Mouse (Mus musculus) limb, embryonic 11.5 days (tissue): Measurements from ENCODE around the gene Miox. TPM values are rescaled to one million over a fixed set of nuclear protein-coding genes. Genes with fewer than 3 reads are reported as not detected.
A peak's percentile ranks its signal among the peaks of the same experiment; 100 is the strongest.

Source experiments
- ATAC-seq: fragments of 200-750 bp; cut with Nextera tagmentation; 2 replicates; pipeline ENCODE4 v1.8.0; 2017; ENCODE audit warnings: low read depth; ENCODE audit not compliant: insufficient number of reproducible peaks, low FRiP score, low TSS enrichment
- DNase-seq: peaks from one replicate; pipeline ENCODE4 v3.0.0-alpha.2; 2015; ENCODE audit warnings: low spot score
- H3K27ac ChIP-seq: fragments of 300-500 bp; sonication (generic); replicated peaks from 2 replicates; pipeline ENCODE4 v1.5.1; 2014; ENCODE audit warnings: low read depth, mild to moderate bottlenecking, low read length
- H3K27me3 ChIP-seq: fragments of 300-500 bp; sonication (generic); 2 replicates; pipeline ENCODE4 v1.6.1; 2014; ENCODE audit warnings: mild to moderate bottlenecking, low read length, mixed read lengths; ENCODE audit not compliant: control insufficient read depth, insufficient read depth
- H3K36me3 ChIP-seq: fragments of 300-500 bp; sonication (generic); 2 replicates; pipeline ENCODE4 v1.6.1; 2014; ENCODE audit warnings: mild to moderate bottlenecking, low read length, moderate library complexity, mixed read lengths; ENCODE audit not compliant: control insufficient read depth, insufficient read depth
- H3K4me1 ChIP-seq: fragments of 300-500 bp; sonication (generic); 2 replicates; pipeline ENCODE4 v1.6.1; 2014; ENCODE audit warnings: low read length, mixed read lengths; ENCODE audit not compliant: control insufficient read depth, insufficient read depth
- H3K4me2 ChIP-seq: fragments of 300-500 bp; sonication (generic); 2 replicates; pipeline ENCODE4 v1.6.1; 2014; ENCODE audit warnings: low read depth, mild to moderate bottlenecking, moderate library complexity; ENCODE audit not compliant: severe bottlenecking
- H3K4me3 ChIP-seq: fragments of 300-500 bp; sonication (generic); 2 replicates; pipeline ENCODE4 v1.5.1; 2014; ENCODE audit warnings: low read depth, low read length
- H3K9ac ChIP-seq: fragments of 300-500 bp; sonication (generic); 2 replicates; pipeline ENCODE4 v1.6.1; 2014; ENCODE audit warnings: mild to moderate bottlenecking, low read length
- H3K9me3 ChIP-seq: fragments of 300-500 bp; sonication (generic); 2 replicates; pipeline ENCODE4 v1.6.1; 2016; ENCODE audit warnings: low read length; ENCODE audit not compliant: control insufficient read depth
- WGBS: fragments of 180-500 bp; shearing (Covaris S2); extraction: QIAGEN DNeasy Blood & Tissue Kit; methylation state at CpG from one replicate; pipeline ENCODE4 v1.1.7; 2014; 5-methylcytosine and 5-hydroxymethylcytosine counted together
- polyA plus RNA-seq: library from polyadenylated mRNA; unstranded; fragments of >200 nt; fragmentation: Nextera tagmentation; extraction: Ambion mirVana; gene quantifications from 2 replicates; pipeline ENCODE4 v1.2.1, GENCODE M21; 2014

The Miox gene
- polyA plus RNA-seq, 1 experiment from 2014 or later = not detected

DNA sequence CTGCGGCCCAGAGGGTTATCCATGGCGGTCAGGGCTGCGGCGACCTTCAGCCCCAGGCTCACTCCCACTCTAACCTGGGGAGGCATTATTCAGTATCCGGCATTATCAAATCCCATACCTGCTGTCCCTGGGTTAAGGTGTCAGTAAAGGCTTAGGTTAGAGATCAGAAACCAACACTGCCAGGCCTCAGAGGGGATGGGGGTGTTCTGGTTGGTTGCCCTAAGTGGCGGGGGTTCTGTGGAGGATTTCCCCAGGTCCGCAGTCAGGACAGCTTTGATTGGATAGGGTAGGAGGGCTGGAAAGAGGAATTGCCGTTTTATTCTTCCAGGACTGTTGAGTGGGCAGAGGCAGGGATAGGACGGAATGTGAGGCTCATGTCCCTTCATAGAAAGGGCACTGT, 40.1 kb downstream of the Miox start:
- peaks cover 34% of the 10 kb centered on the region for H3K27me3 ChIP-seq
- peaks cover 15% of the 10 kb centered on the region for H3K4me1 ChIP-seq
- peak overlapping the region; percentile 66 for H3K9ac ChIP-seq
- peak overlapping the region; percentile 91 for H3K27ac ChIP-seq
- peak overlapping the region; percentile 84 for H3K4me2 ChIP-seq
- peaks cover 19% of the 10 kb centered on the region for H3K36me3 ChIP-seq
- DNase-seq = no peak
- no peaks in the 10 kb centered on the region for H3K9me3 ChIP-seq
- WGBS = 46% methylated on average over 9 of the region's 9 CpGs
- peak overlapping the region; percentile 57 for H3K4me3 ChIP-seq
- no peak for ATAC-seq

DNA sequence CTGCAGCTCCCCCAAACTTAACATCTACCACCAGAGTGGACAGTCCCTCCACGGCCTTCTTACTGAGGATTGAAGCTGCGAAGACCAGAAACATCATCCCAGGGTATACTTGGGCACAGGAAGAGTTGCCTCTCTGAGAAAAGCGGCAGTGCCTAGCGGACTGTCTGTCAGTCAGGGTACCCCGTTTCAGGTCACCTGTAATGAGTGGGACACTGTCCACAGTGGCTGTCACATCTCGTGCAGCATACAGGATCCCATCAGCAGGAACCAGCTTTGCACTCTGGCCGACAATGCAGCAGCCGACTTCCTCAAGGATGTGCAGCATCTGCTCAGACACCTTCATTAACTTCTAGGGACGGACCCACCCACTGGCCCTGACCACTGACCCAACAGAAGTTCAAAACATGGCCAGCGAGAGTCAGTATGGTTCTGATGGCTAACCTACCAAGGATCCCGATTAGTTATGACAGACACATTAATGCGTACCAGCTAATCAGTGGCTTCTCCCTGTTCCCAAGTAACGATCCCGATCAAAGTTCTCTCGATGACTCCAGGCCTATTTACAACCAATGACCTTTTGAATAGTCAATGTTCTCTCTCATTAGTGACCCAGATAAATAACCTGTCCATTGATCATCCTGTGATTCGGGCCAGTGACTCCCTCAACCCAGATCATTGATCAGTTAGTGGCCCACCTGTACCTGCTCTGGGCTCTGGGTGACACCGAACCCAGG, 40.8 kb downstream of the Miox start:
- no peaks in the 10 kb centered on the region for H3K9me3 ChIP-seq
- peaks cover 37% of the 10 kb centered on the region for H3K27me3 ChIP-seq
- H3K4me3 ChIP-seq = no peak overlapping the region
- 91% methylated on average over 17 of the region's 17 CpGs for WGBS
- no peak for ATAC-seq
- H3K27ac ChIP-seq = no peak overlapping the region
- no peak overlapping the region for H3K4me2 ChIP-seq
- DNase-seq = no peak
- no peak overlapping the region for H3K9ac ChIP-seq
- peaks cover 15% of the 10 kb centered on the region for H3K4me1 ChIP-seq
- peaks cover 15% of the 10 kb centered on the region for H3K36me3 ChIP-seq

DNA sequence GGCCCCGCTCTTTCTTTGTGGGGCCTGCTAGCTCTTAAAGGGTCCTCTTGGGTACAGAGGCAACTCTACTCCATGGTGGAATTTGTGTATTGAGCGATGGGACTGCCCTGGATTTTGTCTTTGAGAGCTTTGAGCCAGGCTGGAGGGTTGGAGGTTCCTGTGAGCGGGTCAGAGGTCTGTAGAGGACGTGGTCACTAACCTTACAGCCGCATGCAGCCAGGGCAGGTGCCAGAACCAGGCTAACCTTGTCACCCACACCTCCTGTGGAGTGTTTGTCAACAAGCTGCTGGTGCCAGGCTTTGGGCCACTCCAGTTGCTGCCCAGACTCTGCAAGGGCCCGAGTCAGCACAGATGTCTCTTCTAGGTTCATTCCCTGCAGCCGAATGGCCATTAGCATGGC, 41.8 kb downstream of the Miox start:
- H3K4me2 ChIP-seq = no peak overlapping the region
- peaks cover 15% of the 10 kb centered on the region for H3K4me1 ChIP-seq
- H3K27ac ChIP-seq = no peak overlapping the region
- H3K9me3 ChIP-seq = no peaks in the 10 kb centered on the region
- no peak overlapping the region for H3K9ac ChIP-seq
- peaks cover 9% of the 10 kb centered on the region; the same call in 1 of the 2 replicates for H3K36me3 ChIP-seq
- ATAC-seq = no peak
- WGBS = 82% methylated on average over 7 of the region's 7 CpGs
- H3K4me3 ChIP-seq = no peak overlapping the region
- no peak for DNase-seq
- peaks cover 41% of the 10 kb centered on the region for H3K27me3 ChIP-seq

DNA sequence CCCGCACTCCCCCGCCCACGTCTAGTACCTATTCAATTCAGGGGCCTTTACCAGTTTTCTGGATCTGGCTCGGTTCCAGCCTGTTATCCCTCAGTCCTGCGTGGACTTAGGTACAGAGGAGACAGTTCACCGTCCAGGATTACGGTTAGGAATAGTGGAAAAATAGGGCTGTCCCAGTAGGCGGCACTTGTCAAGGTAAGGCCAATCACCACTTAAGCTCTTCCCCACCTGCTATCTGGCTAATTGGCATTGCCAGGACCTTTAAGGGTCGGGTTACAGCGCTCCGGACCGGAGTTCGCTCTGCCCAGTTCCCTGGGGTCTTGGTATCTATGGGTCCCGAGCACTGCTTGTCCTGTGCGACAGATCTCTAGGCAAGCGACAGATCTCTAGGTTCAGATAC, 42.8 kb downstream of the Miox start, which contains the start of gene Tymp:
TSS of gene Tymp (minus strand) at position 83 of the 400 bp plus-strand sequence.
- Histone ChIP-seq H3K36me3 (peaks cover 2% of the 10 kb centered on the region; the same call in 1 of the 2 replicates), H3K4me3 (no peak within 1 kb of the TSS; the same call in 1 of the 2 replicates), H3K9ac (no peak within 1 kb of the TSS), H3K27ac (no peak within 1 kb of the TSS), H3K4me1 (peaks cover 15% of the 10 kb centered on the region), H3K9me3 (no peaks in the 10 kb centered on the region), H3K4me2 (no peak within 1 kb of the TSS), H3K27me3 (peaks cover 41% of the 10 kb centered on the region)
- DNase-seq (no peak), ATAC-seq (no peak)
- WGBS = 10% methylated on average over 16 of the region's 16 CpGs

DNA sequence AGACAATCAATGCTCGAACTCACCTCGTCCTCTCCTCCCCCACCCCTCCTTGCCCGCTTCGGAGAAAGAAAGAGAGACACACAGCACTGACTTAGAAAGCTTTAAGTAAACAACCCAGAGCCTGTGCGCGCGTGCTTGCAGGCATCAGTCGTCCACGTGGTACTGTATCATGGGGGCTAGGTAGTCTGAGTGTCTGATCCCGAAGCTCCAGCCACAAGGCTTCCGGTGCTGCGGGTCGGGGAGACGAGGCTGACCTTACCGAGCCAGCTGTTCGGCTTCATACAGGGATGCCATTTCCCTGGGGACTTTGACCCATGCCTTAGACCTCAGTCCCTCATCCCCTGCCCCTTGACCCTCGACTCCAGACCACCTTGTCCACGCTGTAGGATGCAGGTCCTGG, 43.2 kb downstream of the Miox start:
- H3K4me1 ChIP-seq = peaks cover 15% of the 10 kb centered on the region
- no peaks in the 10 kb centered on the region for H3K9me3 ChIP-seq
- DNase-seq = no peak
- ATAC-seq = no peak
- H3K27ac ChIP-seq = no peak overlapping the region
- no peak overlapping the region for H3K9ac ChIP-seq
- peaks cover 41% of the 10 kb centered on the region for H3K27me3 ChIP-seq
- no peak overlapping the region for H3K4me2 ChIP-seq
- no peak overlapping the region; the same call in 1 of the 2 replicates for H3K4me3 ChIP-seq
- no peaks in the 10 kb centered on the region for H3K36me3 ChIP-seq
- 5% methylated on average over 18 of the region's 18 CpGs for WGBS

DNA sequence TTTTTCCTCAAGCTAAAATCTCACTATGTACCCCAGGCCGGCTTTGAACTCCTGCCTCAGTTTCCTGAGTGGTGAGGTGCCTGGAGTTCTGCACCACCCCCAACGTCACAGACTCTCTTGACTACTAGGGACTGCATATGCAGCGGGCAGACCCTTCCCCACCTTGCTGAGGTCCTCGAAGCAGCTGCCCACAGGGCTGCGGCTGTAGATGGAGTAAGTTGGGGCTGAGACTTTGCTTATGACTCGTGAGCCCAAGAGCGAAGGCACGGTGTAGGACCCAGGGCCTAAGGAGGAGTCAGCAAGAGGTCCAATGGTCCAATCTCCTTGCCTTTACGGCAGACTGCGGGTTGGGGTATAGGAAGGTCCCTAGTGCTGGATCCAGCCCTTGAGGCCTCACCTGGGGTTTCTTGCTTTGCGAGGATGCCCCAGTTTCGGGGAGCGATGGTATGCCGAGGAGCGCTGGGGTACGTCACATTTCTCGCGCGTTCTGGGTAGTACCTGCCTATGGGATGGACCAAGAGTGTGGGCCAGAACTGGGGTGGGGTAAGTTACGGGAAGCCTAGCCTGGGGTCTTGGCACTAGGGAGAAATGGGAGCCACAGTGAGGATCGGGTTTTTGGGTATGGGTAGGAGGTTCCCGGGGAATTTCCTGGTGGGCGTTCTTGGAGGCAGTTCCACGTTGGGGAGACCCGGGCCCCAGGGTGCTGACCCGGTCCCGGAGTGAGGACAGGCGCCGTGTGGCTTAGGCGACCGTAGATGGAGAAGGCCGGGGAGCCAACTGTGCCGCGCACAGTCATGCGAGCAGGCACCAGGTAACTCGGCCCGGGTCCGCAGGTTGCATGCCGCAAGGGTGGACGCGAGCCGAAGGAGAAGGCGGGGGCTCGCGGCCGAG, 44.0 kb downstream of the Miox start:
- no peak for DNase-seq
- Histone ChIP-seq H3K4me1 (peaks cover 10% of the 10 kb centered on the region), H3K4me3 (peak overlapping the region; percentile 34), H3K9me3 (no peaks in the 10 kb centered on the region), H3K27ac (no peak overlapping the region), H3K4me2 (peak overlapping the region; percentile 63), H3K36me3 (no peaks in the 10 kb centered on the region), H3K9ac (peak overlapping the region; percentile 5; the same call in 1 of the 2 replicates), H3K27me3 (peaks cover 41% of the 10 kb centered on the region)
- ATAC-seq = no peak
- WGBS = 12% methylated on average over 39 of the region's 46 CpGs

DNA sequence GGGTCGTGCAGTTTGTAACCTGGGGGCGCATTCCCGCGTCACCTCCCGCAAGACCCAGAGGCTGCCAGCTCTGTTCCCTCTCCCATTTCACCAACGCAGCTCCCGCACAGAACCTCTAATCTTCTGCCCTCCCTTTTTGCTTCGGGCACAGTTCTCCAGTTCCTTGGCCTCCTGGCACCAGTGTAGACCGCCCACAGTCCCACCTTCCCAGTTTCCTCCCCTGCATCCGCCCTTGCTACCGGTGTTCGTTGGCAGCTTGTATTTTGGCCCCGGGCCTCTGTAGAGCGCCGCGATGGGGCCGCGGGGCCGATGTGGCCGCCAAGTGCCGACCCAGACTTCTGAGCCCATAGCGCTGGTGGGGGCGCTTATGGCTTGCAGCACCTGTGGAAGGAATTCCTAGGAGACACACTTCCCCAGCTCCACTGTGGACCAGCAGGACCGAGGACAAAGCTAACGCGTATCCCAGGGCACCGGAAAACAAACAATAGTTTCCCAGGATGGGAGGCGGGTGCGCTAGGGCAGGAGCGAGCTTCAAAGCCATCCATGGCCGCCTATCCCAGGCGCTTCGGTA, 44.7 kb downstream of the Miox start, which contains the start of gene Odf3b:
TSS of gene Odf3b (minus strand) at position 452 of the 571 bp plus-strand sequence.
- ATAC-seq = no peak; the same call in 1 of the 2 replicates
- Histone ChIP-seq H3K27ac (no peak within 1 kb of the TSS), H3K9ac (peak within 1 kb of the TSS; percentile 5), H3K9me3 (no peaks in the 10 kb centered on the region), H3K4me3 (peak within 1 kb of the TSS; percentile 34), H3K36me3 (no peaks in the 10 kb centered on the region), H3K27me3 (peaks cover 41% of the 10 kb centered on the region), H3K4me1 (peaks cover 10% of the 10 kb centered on the region), H3K4me2 (peak within 1 kb of the TSS; percentile 63)
- peak; percentile 58 for DNase-seq
- WGBS = under 1% methylated on average over 31 of the region's 33 CpGs

DNA sequence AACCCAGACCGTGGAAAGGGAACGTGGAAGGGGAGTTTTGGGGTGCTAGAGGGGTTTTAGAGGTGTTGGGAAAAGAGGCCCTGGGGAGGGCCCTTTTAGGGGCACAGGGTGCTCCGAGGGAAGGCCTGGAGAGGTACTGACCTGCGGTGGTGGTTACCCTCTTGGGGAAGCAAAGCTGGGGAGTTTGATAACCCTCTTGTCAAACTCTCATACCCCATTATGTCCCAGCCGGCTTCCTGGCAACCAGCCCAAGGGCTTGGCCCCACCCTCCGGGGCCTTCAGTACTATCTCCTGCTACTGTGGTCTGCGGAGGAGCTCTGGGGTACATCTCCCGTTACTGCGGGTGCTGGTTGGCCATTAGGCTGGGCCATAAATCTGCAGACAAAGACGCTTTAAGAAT, 45.2 kb downstream of the Miox start:
- 10% methylated on average over 10 of the region's 10 CpGs for WGBS
- DNase-seq = no peak
- peak overlapping the region; percentile 0; the same call in 1 of the 2 replicates for H3K9ac ChIP-seq

More for the DNA sequence above, 45.2 kb downstream of the Miox start:
- Histone ChIP-seq H3K27me3 (peaks cover 41% of the 10 kb centered on the region), H3K4me2 (peak overlapping the region; percentile 63), H3K9me3 (no peaks in the 10 kb centered on the region), H3K36me3 (no peaks in the 10 kb centered on the region), H3K4me1 (peaks cover 6% of the 10 kb centered on the region), H3K27ac (no peak overlapping the region), H3K4me3 (peak overlapping the region; percentile 34)
- ATAC-seq = no peak
